Comparison of ENCODE assay signal across 9 mouse cellular contexts in the genomic region with DNA sequence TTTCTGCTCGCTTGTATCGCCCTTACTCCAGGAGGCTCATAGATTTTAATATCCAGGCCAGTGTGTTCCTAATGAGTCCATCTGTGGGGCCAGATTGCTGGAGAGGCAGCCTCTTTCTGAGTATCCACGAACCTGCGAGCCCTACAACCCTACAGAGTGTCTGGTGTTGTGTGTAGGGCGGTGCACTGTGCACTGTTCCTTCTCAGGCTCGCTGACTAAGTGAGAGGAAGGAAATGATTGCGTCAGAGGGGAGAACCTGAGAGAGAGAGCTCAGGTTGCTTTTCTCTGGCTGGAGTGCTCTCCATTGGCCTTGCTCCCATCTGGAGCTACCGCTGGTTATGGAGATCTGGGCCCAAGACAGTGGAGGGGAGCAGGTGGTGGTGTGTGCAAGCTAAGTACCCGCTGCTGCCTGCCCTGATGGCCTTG. TPM values are rescaled to one million over a fixed set of nuclear protein-coding genes. Genes with fewer than 3 reads are reported as not detected.
DNase-seq lines count a peak whose midpoint lies in the region; ATAC-seq lines count a peak whose summit lies in the region.
"Had no signal": no experiment of that assay in that cellular context is flagged by ENCODE, and none has a peak within 500 bp of the region (broad histone marks: within the 10 kb centered on the region; RNA-seq: fewer than 3 reads in every experiment).

No protein-coding gene starts in this region.

- no peak for DNase-seq in cerebellum, postnatal 4 days (ENCODE audit: low spot score in 2 of 2)
- peak; percentile 37 for DNase-seq in lung, postnatal 14 days
- DNase-seq in lung, postnatal 4 days = no peak
- DNase-seq in gastrocnemius, adult 8-10 months (ENCODE audit: low spot score in 2 of 2) = peak; percentile 39 to 64
- no peak for DNase-seq in heart, adult 18-20 months
- no peak for DNase-seq in kidney, postnatal 36 days

- ATAC-seq in cerebellum, adult (ENCODE audit: insufficient number of reproducible peaks, low FRiP score, low TSS enrichment) = 0 out of 2 replicates have a peak, but pooled peaks have one; percentile 54
- ATAC-seq in monocyte, adult 5-6 weeks (replicated peaks; ENCODE audit: insufficient number of reproducible peaks, low FRiP score, low TSS enrichment, poor library complexity, severe bottlenecking) = peak; percentile 37; the same call in 1 of the 2 replicates
- ATAC-seq: Patski had no signal

RNA-seq across cellular contexts. Expression of a gene that starts 11.7 kb away (rescaled TPM):
- total RNA-seq in gastrocnemius, adult 8-10 months (2022) = 1 to 10 TPM; 1.7 to 3.6 (median 2.8) TPM
- 5.6 to 24.9 TPM (median 7.3 TPM) in 3 replicates for total RNA-seq in monocyte, adult 5-6 weeks (2017)
- 1 to 10 TPM; 4.0 to 4.4 TPM for total RNA-seq in heart, adult 18-20 months (2021)

Comparison
In these comparisons a context has a peak if more than half of its experiments do, and no peak if none do; other contexts are left out.
1. DNase-seq: peak in lung, postnatal 14 days (single experiment) and gastrocnemius, adult 8-10 months (2 of 2); none in cerebellum, postnatal 4 days (0 of 2), lung, postnatal 4 days (0 of 2), heart, adult 18-20 months (0 of 2) and kidney, postnatal 36 days (0 of 2).